In genomic region chr10:62578338-62579100, GRCm38 (mm10) we compare ENCODE assay signal across 8 mouse cellular contexts. TPM values are rescaled to one million over a fixed set of nuclear protein-coding genes. Genes with fewer than 3 reads are reported as not detected.
DNase-seq lines count a peak whose midpoint lies in the region; ATAC-seq and TF ChIP-seq lines count a peak whose summit lies in the region.

Gene Kif1bp (minus strand): TSS chr10:62578457.

- ATAC-seq in erythroid progenitor cell, adult 5-6 weeks (replicated peaks; ENCODE audit: low FRiP score, poor library complexity, severe bottlenecking): peak; percentile 97
- peak; percentile 98 for ATAC-seq in heart, embryonic 12.5 days (ENCODE audit: insufficient number of reproducible peaks, low FRiP score)
- peak; percentile 100 for ATAC-seq in kidney, postnatal 0 days (replicated peaks; ENCODE audit: low FRiP score, low read depth)
- ATAC-seq in liver, embryonic 11.5 days (replicated peaks; ENCODE audit: low FRiP score): peak; percentile 99
- peak; percentile 99 for ATAC-seq in stomach, embryonic 14.5 days (ENCODE audit: insufficient number of reproducible peaks, insufficient read depth, low FRiP score, low read depth)

- H3K4me2 ChIP-seq in heart, embryonic 12.5 days: peak within 1 kb of the TSS; percentile 97
- H3K4me2 ChIP-seq in kidney, postnatal 0 days (ENCODE audit: low read length): peak within 1 kb of the TSS; percentile 89
- peak within 1 kb of the TSS; percentile 90 for H3K4me2 ChIP-seq in liver, embryonic 11.5 days
- peak within 1 kb of the TSS; percentile 71 for H3K4me2 ChIP-seq in stomach, embryonic 14.5 days (replicated peaks; ENCODE audit: low read depth, low read length)

- peak within 1 kb of the TSS; percentile 12; the same call in 1 of the 2 replicates for H3K27ac ChIP-seq in heart, embryonic 12.5 days (ENCODE audit: poor library complexity, severe bottlenecking)
- peak within 1 kb of the TSS; percentile 70 for H3K27ac ChIP-seq in kidney, postnatal 0 days
- peak within 1 kb of the TSS; percentile 23; the same call in 1 of the 2 replicates for H3K27ac ChIP-seq in liver, embryonic 11.5 days (ENCODE audit: low read depth, low read length)
- peak within 1 kb of the TSS; percentile 56; the same call in 1 of the 2 replicates for H3K27ac ChIP-seq in stomach, embryonic 14.5 days (ENCODE audit: low read length)

- peak within 1 kb of the TSS; percentile 79 for H3K9ac ChIP-seq in heart, embryonic 12.5 days
- H3K9ac ChIP-seq in kidney, postnatal 0 days (ENCODE audit: low read depth, low read length): peak within 1 kb of the TSS; percentile 75
- H3K9ac ChIP-seq in liver, embryonic 11.5 days (ENCODE audit: low read depth, low read length): peak within 1 kb of the TSS; percentile 72
- peak within 1 kb of the TSS; percentile 77 for H3K9ac ChIP-seq in stomach, embryonic 14.5 days (replicated peaks; ENCODE audit: low read depth, low read length)

- H3K4me3 ChIP-seq in heart, embryonic 12.5 days: peak within 1 kb of the TSS; percentile 84
- peak within 1 kb of the TSS; percentile 93 for H3K4me3 ChIP-seq in kidney, postnatal 0 days (replicated peaks; ENCODE audit: low read depth, low read length)
- peak within 1 kb of the TSS; percentile 92 for H3K4me3 ChIP-seq in liver, embryonic 11.5 days (ENCODE audit: low read depth, low read length)
- peak within 1 kb of the TSS; percentile 87 for H3K4me3 ChIP-seq in stomach, embryonic 14.5 days (ENCODE audit: low read depth, low read length)

- H3K27me3 ChIP-seq in heart, embryonic 12.5 days (replicated peaks): no peaks in the 10 kb centered on the region
- H3K27me3 ChIP-seq in kidney, postnatal 0 days (ENCODE audit: insufficient read depth, low read length): no peaks in the 10 kb centered on the region
- H3K27me3 ChIP-seq in liver, embryonic 11.5 days (replicated peaks; ENCODE audit: control insufficient read depth, insufficient read depth, low read length): no peaks in the 10 kb centered on the region
- no peaks in the 10 kb centered on the region for H3K27me3 ChIP-seq in stomach, embryonic 14.5 days (ENCODE audit: control insufficient read depth, insufficient read depth, low read length)

- no peak for TF ChIP-seq CTCF in kidney, postnatal 0 days (IDR thresholded peaks at IDR 0.05; ENCODE audit: low read depth)

- peak; percentile 98 for DNase-seq in CD4-positive helper T cell, adult 2 months (ENCODE audit: low read depth, low spot score)
- peak; percentile 96 for DNase-seq in brain, embryonic 18.5 days (ENCODE audit: low read depth, low spot score)
- peak; percentile 99 for DNase-seq in kidney, postnatal 0 days (ENCODE audit: low spot score)
- peak; percentile 91 for DNase-seq in liver, embryonic 11.5 days (ENCODE audit: low spot score)
- peak; percentile 96 for DNase-seq in naive thymus-derived CD4-positive, alpha-beta T cell, adult 2 months (ENCODE audit: low read depth)

- peaks cover 49% of the 10 kb centered on the region for H3K36me3 ChIP-seq in heart, embryonic 12.5 days
- H3K36me3 ChIP-seq in kidney, postnatal 0 days (ENCODE audit: insufficient read depth, low read length): peaks cover 34% of the 10 kb centered on the region
- peaks cover 31% of the 10 kb centered on the region for H3K36me3 ChIP-seq in liver, embryonic 11.5 days (ENCODE audit: control insufficient read depth, insufficient read depth, low read length)
- peaks cover 37% of the 10 kb centered on the region for H3K36me3 ChIP-seq in stomach, embryonic 14.5 days (ENCODE audit: control insufficient read depth, insufficient read depth, low read length)

- no peaks in the 10 kb centered on the region for H3K9me3 ChIP-seq in heart, embryonic 12.5 days (replicated peaks)
- no peaks in the 10 kb centered on the region for H3K9me3 ChIP-seq in kidney, postnatal 0 days (replicated peaks; ENCODE audit: low read length)
- no peaks in the 10 kb centered on the region for H3K9me3 ChIP-seq in liver, embryonic 11.5 days (ENCODE audit: control insufficient read depth, low read length)
- no peaks in the 10 kb centered on the region for H3K9me3 ChIP-seq in stomach, embryonic 14.5 days (ENCODE audit: control insufficient read depth, low read depth, low read length)

- 6% methylated on average over 33 of the region's 33 CpGs for WGBS in heart, embryonic 12.5 days
- WGBS in kidney, postnatal 0 days: 5% methylated on average over 33 of the region's 33 CpGs
- WGBS in liver, embryonic 11.5 days: 6% methylated on average over 33 of the region's 33 CpGs
- WGBS in stomach, embryonic 14.5 days: 5% methylated on average over 33 of the region's 33 CpGs

- H3K4me1 ChIP-seq in heart, embryonic 12.5 days (replicated peaks): peaks cover 13% of the 10 kb centered on the region
- H3K4me1 ChIP-seq in kidney, postnatal 0 days (replicated peaks; ENCODE audit: insufficient read depth, low read length): 0 out of 2 replicates have a peak, but pooled peaks cover 3% of the 10 kb centered on the region
- H3K4me1 ChIP-seq in liver, embryonic 11.5 days (replicated peaks; ENCODE audit: control insufficient read depth, insufficient read depth, low read length): peaks cover 8% of the 10 kb centered on the region
- no peaks in the 10 kb centered on the region for H3K4me1 ChIP-seq in stomach, embryonic 14.5 days (ENCODE audit: control insufficient read depth, insufficient read depth, low read length)

RNA-seq across cellular contexts. Expression of gene Kif1bp, which starts in this region (rescaled TPM):
- total RNA-seq in erythroid progenitor cell, adult 5-6 weeks (2015; ENCODE audit: low replicate concordance): 16.8 and 19.5 TPM in 2 replicates
- 14.0 and 16.4 TPM in 2 replicates for total RNA-seq in erythroid progenitor cell, adult 5-6 weeks (2017; ENCODE audit: low replicate concordance)
- 34.4 and 38.7 TPM in 2 replicates for polyA plus RNA-seq in heart, embryonic 12.5 days (2016; fragmentation: Nextera tagmentation; extraction: Ambion mirVana)
- polyA plus RNA-seq in kidney, postnatal 0 days (2015; fragmentation: Nextera tagmentation; extraction: Ambion mirVana): 29.1 and 33.8 TPM in 2 replicates
- polyA plus RNA-seq in liver, embryonic 11.5 days (2014; fragmentation: Nextera tagmentation; extraction: Ambion mirVana): 28.1 and 28.3 TPM in 2 replicates
- polyA plus RNA-seq in stomach, embryonic 14.5 days (2014; fragmentation: Nextera tagmentation; extraction: Ambion mirVana): 38.7 and 41.6 TPM in 2 replicates

Comparison
In these comparisons a context has a peak if more than half of its experiments do, and no peak if none do; other contexts are left out.
1. Peak in every context shown above with its lines: DNase-seq, ATAC-seq, H3K4me3 ChIP-seq and H3K27ac ChIP-seq.
2. H3K27ac ChIP-seq: peak in every context shown above with its lines; median percentile 70 in kidney, postnatal 0 days; 56 in stomach, embryonic 14.5 days; 23 in liver, embryonic 11.5 days; 12 in heart, embryonic 12.5 days.